Mouse (Mus musculus): Measurements from ENCODE around the gene Cpox. TPM values are rescaled to one million over a fixed set of nuclear protein-coding genes. Genes with fewer than 3 reads are reported as not detected.

Gene Cpox
- polyA plus RNA-seq, 1 experiment from 2014 or later, result 17.4 TPM

GRCm38 (mm10) chr16:58703382-58704124 lies 33.5 kb downstream of the Cpox start:
- Histone ChIP-seq H3K4me2 (no peak overlapping the region), H3K4me3 (no peak overlapping the region), H3K9ac (no peak overlapping the region), H3K4me1 (replicated peaks) (no peaks in the 10 kb centered on the region), H3K36me3 (no peaks in the 10 kb centered on the region), H3K9me3 (no peaks in the 10 kb centered on the region), H3K27ac (replicated peaks) (no peak overlapping the region), H3K27me3 (no peaks in the 10 kb centered on the region)
- 54% methylated on average over 10 of the region's 10 CpGs for WGBS
- no peak for ATAC-seq (ENCODE audit: low FRiP score, low read depth)

- Histone ChIP-seq H3K4me3 (no peak overlapping the region), H3K9ac (no peak overlapping the region)
- ATAC-seq (ENCODE audit: low FRiP score, low read depth), result no peak
Observed at GRCm38 (mm10) chr16:58704999-58705398, 34.9 kb downstream of the Cpox start.

DNA sequence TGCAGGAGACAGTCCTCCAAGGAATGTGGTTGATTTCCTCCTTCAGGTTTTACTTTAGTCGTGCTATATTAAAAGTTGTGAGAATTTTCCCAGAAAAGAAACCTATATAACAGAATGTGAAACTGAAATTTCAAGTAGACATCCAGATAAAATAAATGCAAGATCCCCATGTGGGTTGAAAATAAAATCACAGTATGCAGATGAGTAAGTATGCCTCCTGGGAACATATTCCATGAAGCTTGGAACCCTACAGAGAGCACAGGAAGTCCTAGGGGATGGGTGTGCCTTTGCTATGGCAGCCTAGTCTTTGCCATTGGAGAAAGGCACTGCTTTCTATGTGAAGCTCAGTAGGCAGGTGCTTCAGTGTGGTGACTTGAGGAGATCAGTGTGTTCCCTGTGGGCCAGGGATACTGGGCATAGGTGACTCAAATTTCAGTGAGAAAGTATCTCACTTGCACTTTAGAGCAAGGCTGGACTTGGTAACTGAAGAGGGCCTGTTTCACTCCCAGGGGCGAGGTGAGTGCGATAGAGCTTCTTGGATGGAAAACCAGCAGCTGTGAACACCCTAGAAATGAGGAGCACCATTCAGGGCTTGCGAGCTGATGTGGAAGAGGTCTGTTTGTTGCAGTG lies 37.3 kb downstream of the Cpox start:
- H3K4me1 ChIP-seq (replicated peaks), result no peaks in the 10 kb centered on the region
- H3K9me3 ChIP-seq, result no peaks in the 10 kb centered on the region
- WGBS, result 94% methylated on average over 4 of the region's 4 CpGs
- ATAC-seq (ENCODE audit: low FRiP score, low read depth), result no peak
- no peak overlapping the region for H3K27ac ChIP-seq (replicated peaks)
- H3K9ac ChIP-seq, result no peak overlapping the region
- H3K4me2 ChIP-seq, result no peak overlapping the region
- no peaks in the 10 kb centered on the region for H3K36me3 ChIP-seq
- no peaks in the 10 kb centered on the region for H3K27me3 ChIP-seq
- no peak overlapping the region for H3K4me3 ChIP-seq

More at GRCm38 (mm10) chr16:58704999-58705398, 34.9 kb downstream of the Cpox start:
- no peaks in the 10 kb centered on the region for H3K4me1 ChIP-seq (replicated peaks)
- no peaks in the 10 kb centered on the region for H3K36me3 ChIP-seq
- H3K9me3 ChIP-seq, result no peaks in the 10 kb centered on the region
- H3K27me3 ChIP-seq, result no peaks in the 10 kb centered on the region
- H3K27ac ChIP-seq (replicated peaks), result no peak overlapping the region
- H3K4me2 ChIP-seq, result no peak overlapping the region

DNA sequence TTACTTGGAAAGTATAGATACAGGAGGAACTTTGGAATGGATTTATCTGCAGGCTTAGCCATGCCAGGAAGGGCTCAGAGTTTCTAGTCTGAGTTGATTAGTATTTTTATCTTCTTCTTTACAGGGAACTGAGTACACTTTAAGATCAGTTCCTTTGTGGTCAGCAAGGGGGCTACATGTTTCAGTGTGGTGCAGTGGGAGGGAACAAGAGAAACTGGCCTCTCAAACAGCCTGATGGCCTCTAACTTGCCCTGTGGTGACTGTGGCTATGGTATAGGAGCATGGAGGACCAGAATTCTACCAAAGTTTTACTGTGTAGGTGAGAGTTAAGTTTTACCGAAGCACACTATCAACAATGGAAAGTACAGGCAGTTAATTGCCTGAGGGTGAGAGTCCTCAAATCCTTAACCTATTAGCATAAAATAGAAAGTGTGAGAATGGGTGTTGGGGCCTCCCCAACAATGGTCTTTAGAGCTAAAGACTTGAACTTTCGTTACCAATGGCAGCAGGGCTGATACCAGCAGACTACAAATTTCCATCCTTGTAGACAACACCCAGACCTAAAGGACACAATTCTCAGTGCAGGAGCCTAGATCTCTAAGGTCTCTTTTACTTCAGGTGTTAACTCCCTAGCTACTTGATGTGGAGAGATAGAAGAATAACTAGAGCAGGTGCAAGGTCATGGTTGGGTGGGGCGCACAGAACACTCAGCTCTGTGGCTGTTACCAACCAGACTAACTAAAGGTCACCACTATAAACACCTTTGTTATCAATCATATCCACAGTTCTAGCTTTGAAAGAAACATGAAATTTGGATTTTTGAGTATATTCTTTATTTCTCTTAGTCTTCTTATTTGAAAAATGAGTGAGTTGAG lies 38.7 kb downstream of the Cpox start:
- Histone ChIP-seq H3K27me3 (no peaks in the 10 kb centered on the region), H3K4me2 (no peak overlapping the region), H3K9me3 (no peaks in the 10 kb centered on the region), H3K4me3 (no peak overlapping the region), H3K27ac (replicated peaks) (no peak overlapping the region), H3K9ac (no peak overlapping the region), H3K36me3 (no peaks in the 10 kb centered on the region), H3K4me1 (replicated peaks) (no peaks in the 10 kb centered on the region)
- no peak for ATAC-seq (ENCODE audit: low FRiP score, low read depth)
- WGBS, result 85% methylated on average over 3 of the region's 3 CpGs

GRCm38 (mm10) chr16:58709536-58709935 lies 39.4 kb downstream of the Cpox start:
- no peak overlapping the region for H3K4me3 ChIP-seq
- no peak for ATAC-seq (ENCODE audit: low FRiP score, low read depth)
- no peak overlapping the region for H3K4me2 ChIP-seq
- no peaks in the 10 kb centered on the region for H3K4me1 ChIP-seq (replicated peaks)
- H3K9me3 ChIP-seq, result no peaks in the 10 kb centered on the region
- H3K27me3 ChIP-seq, result no peaks in the 10 kb centered on the region
- H3K27ac ChIP-seq (replicated peaks), result no peak overlapping the region
- no peak overlapping the region for H3K9ac ChIP-seq
- H3K36me3 ChIP-seq, result no peaks in the 10 kb centered on the region
- WGBS, result 74% methylated on average over 4 of the region's 4 CpGs

DNA sequence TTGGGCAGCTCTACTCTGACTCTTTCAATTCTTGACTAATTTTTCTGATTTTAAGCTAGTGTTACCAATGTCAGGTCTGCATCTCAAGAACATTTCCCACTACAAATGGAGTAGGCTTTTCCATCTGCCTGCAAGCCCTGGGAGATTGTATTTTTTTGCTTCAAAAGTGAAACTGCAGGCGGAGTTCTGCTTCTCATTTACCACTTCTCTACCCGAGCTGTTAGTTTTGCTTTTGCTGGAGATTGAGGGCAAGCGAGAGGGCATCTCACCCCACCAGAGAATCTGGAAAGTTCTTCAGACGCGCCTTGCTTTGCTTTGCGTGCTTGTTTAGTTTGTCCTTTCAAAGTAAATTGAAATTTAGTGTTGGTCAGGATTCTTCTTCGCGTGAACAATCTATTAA lies 42.1 kb downstream of the Cpox start:
- no peaks in the 10 kb centered on the region for H3K27me3 ChIP-seq
- no peak overlapping the region for H3K4me2 ChIP-seq
- 82% methylated on average over 8 of the region's 8 CpGs for WGBS
- no peaks in the 10 kb centered on the region for H3K4me1 ChIP-seq (replicated peaks)
- no peak overlapping the region for H3K9ac ChIP-seq
- no peaks in the 10 kb centered on the region for H3K36me3 ChIP-seq
- ATAC-seq (ENCODE audit: low FRiP score, low read depth), result no peak
- H3K4me3 ChIP-seq, result no peak overlapping the region
- H3K27ac ChIP-seq (replicated peaks), result no peak overlapping the region
- no peaks in the 10 kb centered on the region for H3K9me3 ChIP-seq

DNA sequence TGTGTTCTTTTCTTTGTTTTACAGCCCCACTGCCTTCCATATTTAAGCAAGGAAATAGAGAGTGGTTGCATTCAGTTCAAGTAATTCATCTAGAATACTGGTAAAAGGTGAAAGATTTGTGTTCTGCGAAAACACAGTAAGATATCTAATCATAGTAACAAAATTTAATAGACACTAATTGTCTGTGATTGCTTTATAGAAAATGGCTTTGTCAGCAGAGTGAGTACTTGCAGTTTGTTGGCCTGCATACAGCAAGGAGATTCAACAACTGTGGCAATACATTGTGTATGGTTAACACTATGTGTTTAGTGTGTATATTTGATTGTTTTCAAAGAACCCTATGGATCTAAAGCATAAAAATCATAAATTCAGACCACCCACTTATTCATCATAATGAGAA lies 43.0 kb downstream of the Cpox start:
- no peak overlapping the region for H3K4me3 ChIP-seq
- WGBS, result 96% methylated on average over 1 of the region's 1 CpGs
- H3K27me3 ChIP-seq, result no peaks in the 10 kb centered on the region
- H3K27ac ChIP-seq (replicated peaks), result no peak overlapping the region
- no peak overlapping the region for H3K9ac ChIP-seq
- H3K4me1 ChIP-seq (replicated peaks), result no peaks in the 10 kb centered on the region
- H3K9me3 ChIP-seq, result no peaks in the 10 kb centered on the region
- no peak for ATAC-seq (ENCODE audit: low FRiP score, low read depth)
- H3K36me3 ChIP-seq, result no peaks in the 10 kb centered on the region
- no peak overlapping the region for H3K4me2 ChIP-seq

DNA sequence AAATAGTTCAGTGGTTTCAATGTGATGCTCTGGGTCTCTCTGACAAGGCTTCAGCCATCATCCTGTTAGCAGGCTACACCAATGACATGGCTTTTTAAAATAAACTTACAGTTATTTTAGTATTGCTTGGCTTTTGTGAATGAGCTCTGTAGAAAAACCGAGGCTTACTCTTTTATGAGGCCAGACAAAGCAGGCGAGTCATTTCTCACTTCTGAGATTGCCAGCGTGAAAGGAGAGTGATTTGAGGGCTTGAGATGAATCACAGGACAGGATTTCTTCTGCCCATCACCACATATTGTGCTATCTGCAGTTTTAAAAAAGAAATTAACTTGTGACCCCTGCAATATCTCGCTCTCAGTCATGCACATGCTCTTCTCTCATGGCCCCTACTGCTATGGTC lies 44.9 kb downstream of the Cpox start:
- no peak overlapping the region for H3K9ac ChIP-seq
- H3K36me3 ChIP-seq, result no peaks in the 10 kb centered on the region
- H3K4me1 ChIP-seq (replicated peaks), result no peaks in the 10 kb centered on the region
- H3K4me2 ChIP-seq, result no peak overlapping the region
- no peaks in the 10 kb centered on the region for H3K9me3 ChIP-seq
- no peak overlapping the region for H3K27ac ChIP-seq (replicated peaks)
- no peaks in the 10 kb centered on the region for H3K27me3 ChIP-seq
- 65% methylated on average over 4 of the region's 4 CpGs for WGBS
- ATAC-seq (ENCODE audit: low FRiP score, low read depth), result no peak
- H3K4me3 ChIP-seq, result no peak overlapping the region

DNA sequence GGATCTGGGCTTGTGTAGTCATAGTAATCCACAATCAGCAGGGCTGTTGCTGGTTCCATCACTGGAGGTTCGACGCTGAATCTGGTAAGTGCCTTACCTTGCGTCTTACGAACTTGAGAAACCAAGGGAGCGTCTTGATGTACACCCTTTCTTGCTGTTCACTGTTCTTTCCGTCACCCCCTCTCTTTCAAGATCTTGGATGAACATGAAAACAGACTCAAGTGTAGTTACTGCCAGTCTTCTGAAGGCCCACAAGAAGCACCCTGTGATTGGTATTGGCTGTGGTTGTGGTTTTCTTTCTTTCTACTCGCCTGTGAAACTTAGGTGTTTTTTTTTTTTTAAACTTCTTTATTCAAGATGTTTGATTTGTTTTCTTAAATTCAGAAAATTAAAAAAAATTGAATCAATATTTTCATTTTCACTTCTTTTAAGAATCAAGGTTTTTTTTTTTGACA lies 48.6 kb downstream of the Cpox start, which contains the start of gene Gpr15:
Gene Gpr15 (minus strand): TSS at position 405 of the 455 bp plus-strand sequence.
- 94% methylated on average over 7 of the region's 7 CpGs for WGBS
- Histone ChIP-seq H3K4me1 (replicated peaks) (no peaks in the 10 kb centered on the region), H3K9ac (no peak within 1 kb of the TSS), H3K4me2 (no peak within 1 kb of the TSS), H3K4me3 (no peak within 1 kb of the TSS), H3K36me3 (no peaks in the 10 kb centered on the region), H3K9me3 (no peaks in the 10 kb centered on the region), H3K27ac (replicated peaks) (no peak within 1 kb of the TSS), H3K27me3 (no peaks in the 10 kb centered on the region)
- no peak for ATAC-seq (ENCODE audit: low FRiP score, low read depth)

DNA sequence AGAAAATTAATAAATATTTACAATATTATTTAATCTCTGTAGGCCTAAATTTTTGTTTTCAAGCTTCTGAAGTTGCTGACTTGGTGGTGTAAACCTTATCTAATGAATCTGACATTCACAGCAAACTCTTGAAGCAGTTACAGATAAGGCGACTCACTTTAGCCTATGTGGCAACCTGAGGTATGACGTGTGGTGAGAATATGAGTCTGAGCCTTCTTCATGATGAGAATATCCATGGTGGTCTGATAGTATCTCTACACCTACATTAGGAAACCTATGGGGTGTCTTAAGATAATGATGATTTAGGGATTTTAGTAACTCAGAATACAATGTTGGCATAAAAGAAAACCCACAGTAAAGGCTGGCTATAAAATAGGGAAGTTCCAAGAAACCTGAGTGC lies 52.2 kb downstream of the Cpox start:
- ATAC-seq (ENCODE audit: low FRiP score, low read depth), result no peak
- Histone ChIP-seq H3K4me1 (replicated peaks) (no peaks in the 10 kb centered on the region), H3K4me2 (no peak overlapping the region)

GRCm38 (mm10) chr16:58726680-58727476 lies 56.8 kb downstream of the Cpox start:
- WGBS, result 81% methylated on average over 11 of the region's 11 CpGs
- H3K4me3 ChIP-seq, result peak overlapping the region; percentile 83
- H3K9ac ChIP-seq, result no peak overlapping the region
- no peak overlapping the region for H3K27ac ChIP-seq (replicated peaks)
- no peak for ATAC-seq (ENCODE audit: low FRiP score, low read depth)
- H3K36me3 ChIP-seq, result peaks cover 15% of the 10 kb centered on the region
- H3K27me3 ChIP-seq, result no peaks in the 10 kb centered on the region
- peak overlapping the region; percentile 60 for H3K4me2 ChIP-seq
- H3K9me3 ChIP-seq, result no peaks in the 10 kb centered on the region
- H3K4me1 ChIP-seq (replicated peaks), result peaks cover 12% of the 10 kb centered on the region

More for the DNA sequence above, 52.2 kb downstream of the Cpox start:
- Histone ChIP-seq H3K9me3 (no peaks in the 10 kb centered on the region), H3K36me3 (no peaks in the 10 kb centered on the region), H3K27ac (replicated peaks) (no peak overlapping the region), H3K27me3 (no peaks in the 10 kb centered on the region), H3K9ac (no peak overlapping the region), H3K4me3 (no peak overlapping the region)
- WGBS, result 96% methylated on average over 2 of the region's 2 CpGs

Measured in hindbrain, embryonic 15.5 days (tissue).